Mouse (Mus musculus) stomach, postnatal 0 days (tissue): ENCODE data around the gene Sept9. TPM values are rescaled to one million over a fixed set of nuclear protein-coding genes. Genes with fewer than 3 reads are reported as not detected.

ENCODE experiments used
- ATAC-seq: fragments of 200-750 bp; cut with Nextera tagmentation; 2 replicates; pipeline ENCODE4 v1.8.0; 2017; ENCODE audit not compliant: low FRiP score, low TSS enrichment
- DNase-seq: peaks from one replicate; pipeline ENCODE4 v3.0.0-alpha.2; 2016; ENCODE audit warnings: low spot score
- H3K27ac ChIP-seq: fragments of 300-500 bp; sonication (generic); replicated peaks from 2 replicates; pipeline ENCODE4 v1.5.1; 2014; ENCODE audit warnings: mild to moderate bottlenecking, control low read depth
- H3K27me3 ChIP-seq: fragments of 300-500 bp; sonication (generic); 2 replicates; pipeline ENCODE4 v1.6.1; 2014; ENCODE audit warnings: low read length; ENCODE audit not compliant: control insufficient read depth, insufficient read depth
- H3K36me3 ChIP-seq: fragments of 300-500 bp; sonication (generic); 2 replicates; pipeline ENCODE4 v1.6.1; 2014; ENCODE audit warnings: low read length, mixed read lengths; ENCODE audit not compliant: control insufficient read depth, insufficient read depth
- H3K4me1 ChIP-seq: fragments of 300-500 bp; sonication (generic); replicated peaks from 2 replicates; pipeline ENCODE4 v1.6.1; 2014; ENCODE audit warnings: antibody characterized with exemption; ENCODE audit not compliant: control insufficient read depth, insufficient read depth
- H3K4me2 ChIP-seq: fragments of 300-500 bp; sonication (generic); replicated peaks from 2 replicates; pipeline ENCODE4 v1.6.1; 2014; ENCODE audit warnings: low read depth, mild to moderate bottlenecking, control low read depth, moderate library complexity
- H3K4me3 ChIP-seq: fragments of 300-500 bp; sonication (generic); 2 replicates; pipeline ENCODE4 v1.5.1; 2014; ENCODE audit warnings: low read depth, low read length, control low read depth
- H3K9ac ChIP-seq: fragments of 300-500 bp; sonication (generic); 2 replicates; pipeline ENCODE4 v1.6.1; 2014; ENCODE audit warnings: mild to moderate bottlenecking, low read length, control low read depth, mixed read lengths
- H3K9me3 ChIP-seq: fragments of 300-500 bp; sonication (generic); 2 replicates; pipeline ENCODE4 v1.6.1; 2016; ENCODE audit warnings: low read length; ENCODE audit not compliant: control insufficient read depth
- CTCF ChIP-seq: IDR thresholded peaks from 2 replicates; pipeline ENCODE4 v1.5.1; 2016; ENCODE audit warnings: antibody characterized with exemption, low read depth, mild to moderate bottlenecking, moderate library complexity
- EP300 ChIP-seq: optimal IDR thresholded peaks from 2 replicates; pipeline ENCODE3; 2016; ENCODE audit warnings: antibody characterized with exemption
- WGBS: fragments of 180-500 bp; shearing (Covaris S2); extraction: QIAGEN DNeasy Blood & Tissue Kit; methylation state at CpG from one replicate; pipeline ENCODE4 v1.1.7; 2014; 5-methylcytosine and 5-hydroxymethylcytosine counted together
- polyA plus RNA-seq: library from polyadenylated mRNA; unstranded; fragments of >200 nt; fragmentation: Nextera tagmentation; extraction: Ambion mirVana; gene quantifications from 2 replicates; pipeline ENCODE4 v1.2.1, GENCODE M21; 2015

The Sept9 gene
- polyA plus RNA-seq, 1 experiment from 2014 or later: 42.9 TPM

GRCm38 (mm10) chr11:117314026-117314425 is 114.6 kb downstream of the Sept9 start:
- H3K36me3 ChIP-seq: no peaks in the 10 kb centered on the region
- ATAC-seq (no peak), DNase-seq (no peak)
- no peaks in the 10 kb centered on the region for H3K9me3 ChIP-seq
- H3K27ac ChIP-seq: no peak overlapping the region
- H3K27me3 ChIP-seq: no peaks in the 10 kb centered on the region
- TF ChIP-seq EP300 (no peak), CTCF (peak; percentile 64)
- H3K4me3 ChIP-seq: no peak overlapping the region
- H3K4me2 ChIP-seq: no peak overlapping the region
- peaks cover 48% of the 10 kb centered on the region for H3K4me1 ChIP-seq
- 69% methylated on average over 7 of the region's 7 CpGs for WGBS
- no peak overlapping the region for H3K9ac ChIP-seq

- Histone ChIP-seq H3K27ac (peak overlapping the region; percentile 71), H3K27me3 (no peaks in the 10 kb centered on the region), H3K4me3 (no peak overlapping the region), H3K9ac (no peak overlapping the region), H3K9me3 (no peaks in the 10 kb centered on the region), H3K4me1 (peaks cover 44% of the 10 kb centered on the region), H3K36me3 (no peaks in the 10 kb centered on the region), H3K4me2 (no peak overlapping the region)
- 82% methylated on average over 8 of the region's 8 CpGs for WGBS
- ATAC-seq (no peak), DNase-seq (no peak)
- TF ChIP-seq CTCF: no peak
- TF ChIP-seq EP300: no peak
These were observed 115.1 kb downstream of the Sept9 start for GRCm38 (mm10) chr11:117314520-117314919.

GRCm38 (mm10) chr11:117315309-117315708 is 115.8 kb downstream of the Sept9 start:
- DNase-seq (peak; percentile 72), ATAC-seq (0 out of 2 replicates have a peak, but pooled peaks have one; percentile 16)
- 16% methylated on average over 11 of the region's 11 CpGs for WGBS

GRCm38 (mm10) chr11:117316441-117317331 is 117.2 kb downstream of the Sept9 start:
- peak overlapping the region; percentile 85 for H3K27ac ChIP-seq
- ATAC-seq: no peak
- TF ChIP-seq EP300: no peak
- TF ChIP-seq CTCF: no peak
- no peaks in the 10 kb centered on the region for H3K9me3 ChIP-seq
- peak overlapping the region; percentile 39 for H3K4me2 ChIP-seq
- H3K9ac ChIP-seq: peak overlapping the region; percentile 41; the same call in 1 of the 2 replicates
- H3K4me3 ChIP-seq: no peak overlapping the region
- H3K4me1 ChIP-seq: peaks cover 40% of the 10 kb centered on the region
- DNase-seq: no peak
- 54% methylated on average over 16 of the region's 16 CpGs for WGBS
- no peaks in the 10 kb centered on the region for H3K36me3 ChIP-seq
- no peaks in the 10 kb centered on the region for H3K27me3 ChIP-seq

More at GRCm38 (mm10) chr11:117315309-117315708, 115.8 kb downstream of the Sept9 start:
- TF ChIP-seq EP300: no peak
- no peak for TF ChIP-seq CTCF
- Histone ChIP-seq H3K9ac (0 out of 2 replicates have a peak overlapping the region, but pooled peaks have one; percentile 18), H3K27ac (peak overlapping the region; percentile 71), H3K4me3 (no peak overlapping the region), H3K27me3 (no peaks in the 10 kb centered on the region), H3K36me3 (no peaks in the 10 kb centered on the region), H3K9me3 (no peaks in the 10 kb centered on the region), H3K4me2 (no peak overlapping the region; the same call in 1 of the 2 replicates), H3K4me1 (peaks cover 43% of the 10 kb centered on the region)

GRCm38 (mm10) chr11:117317429-117318101 is 118.1 kb downstream of the Sept9 start:
- Histone ChIP-seq H3K27ac (peak overlapping the region; percentile 85), H3K4me3 (no peak overlapping the region), H3K36me3 (no peaks in the 10 kb centered on the region), H3K9me3 (no peaks in the 10 kb centered on the region), H3K4me2 (peak overlapping the region; percentile 39), H3K9ac (peak overlapping the region; percentile 41), H3K4me1 (peaks cover 40% of the 10 kb centered on the region), H3K27me3 (no peaks in the 10 kb centered on the region)
- WGBS: 41% methylated on average over 20 of the region's 20 CpGs
- TF ChIP-seq EP300: no peak
- TF ChIP-seq CTCF: no peak
- no peak for ATAC-seq
- DNase-seq: no peak
